Mouse (Mus musculus) limb, embryonic 15.5 days (tissue): Measurements from ENCODE around the gene Prdm10. TPM values are rescaled to one million over a fixed set of nuclear protein-coding genes. Genes with fewer than 3 reads are reported as not detected.

Experiments used
- polyA plus RNA-seq: library from polyadenylated mRNA; unstranded; fragments of >200 nt; fragmentation: Nextera tagmentation; extraction: Ambion mirVana; gene quantifications from 2 replicates; pipeline ENCODE4 v1.2.1, GENCODE M21; 2015

The Prdm10 gene
- polyA plus RNA-seq, 1 experiment from 2014 or later, result 4.4 TPM

Other genes starting within 250 kb of the Prdm10 start
- gene Zbtb44, start 249.9 kb upstream of the Prdm10 start, polyA plus RNA-seq, result 6.3 and 7.5 TPM in 2 replicates
- 20.5 and 21.8 TPM in 2 replicates for gene St14, start 148.7 kb upstream of the Prdm10 start, polyA plus RNA-seq
- gene Aplp2, start 68.7 kb upstream of the Prdm10 start, polyA plus RNA-seq, result 219 and 230 TPM in 2 replicates
- gene Nfrkb, start 105.7 kb downstream of the Prdm10 start, polyA plus RNA-seq, result 20.5 and 21.5 TPM in 2 replicates
- gene Tmem45b, start 183.9 kb downstream of the Prdm10 start, polyA plus RNA-seq, result 0.31 TPM in 1 of 2 replicates, not detected in the other